Mouse (Mus musculus) myocyte (in vitro differentiated cells): ENCODE measurements at regions not wholly inside any gene's neighbourhood (a gene's known extent, or its start where the extent isn't known, plus 50 kb on each side); places are given as distances from the start of the nearest gene placed in this dataset.

Experiments
- H3K27me3 ChIP-seq: one replicate; pipeline ENCODE4 v1.6.1; 2011; ENCODE audit not compliant: control insufficient read depth, insufficient read depth, insufficient read length
- H3K36me3 ChIP-seq: one replicate; pipeline ENCODE4 v1.6.1; 2011; ENCODE audit not compliant: control insufficient read depth, insufficient read depth
- H3K4me2 ChIP-seq: one replicate; pipeline ENCODE4 v1.6.1; 2011; ENCODE audit warnings: low read depth, control low read depth
- H3K4me3 ChIP-seq: one replicate; pipeline ENCODE4 v1.5.1; 2011; ENCODE audit warnings: mild to moderate bottlenecking, control low read depth, moderate library complexity
- H3K79me2 ChIP-seq: one replicate; pipeline ENCODE4 v1.6.1; 2011; ENCODE audit not compliant: control insufficient read depth, insufficient read depth
- H3ac ChIP-seq: one replicate; pipeline ENCODE4 v1.6.1; 2011; ENCODE audit not compliant: control insufficient read depth, insufficient read length
- CEBPB ChIP-seq: IDR thresholded peaks from 2 replicates; pipeline ENCODE4 v1.6.1; 2011; ENCODE audit warnings: mild to moderate bottlenecking, moderate library complexity; ENCODE audit not compliant: poor library complexity, insufficient read depth, severe bottlenecking
- E2F4 ChIP-seq: IDR thresholded peaks from one replicate; pipeline ENCODE4 v1.6.1; 2011; ENCODE audit warnings: mild to moderate bottlenecking, control low read depth, moderate library complexity; ENCODE audit not compliant: insufficient read depth
- MAX ChIP-seq: IDR thresholded peaks from one replicate; pipeline ENCODE4 v1.6.1; 2011; ENCODE audit warnings: low read depth, mild to moderate bottlenecking, control low read depth
- MYOD1 ChIP-seq, 3 experiments: IDR thresholded peaks; one replicate each; pipeline ENCODE4 v1.6.1; 2011; ENCODE audit warnings: control low read depth in 2 of 3, low read depth in 2 of 3, mild to moderate bottlenecking in 2 of 3, moderate library complexity in 1 of 3; ENCODE audit not compliant: insufficient read length in 2 of 3, control insufficient read depth in 1 of 3
- MYOG ChIP-seq, 3 experiments: IDR thresholded peaks; one replicate each; pipeline ENCODE4 v1.6.1; 2011; ENCODE audit warnings: control low read depth in 2 of 3, low read depth in 2 of 3, mild to moderate bottlenecking in 2 of 3; ENCODE audit not compliant: insufficient read length in 2 of 3, control insufficient read depth in 1 of 3, insufficient read depth in 1 of 3
- POLR2A ChIP-seq: IDR thresholded peaks from one replicate; pipeline ENCODE4 v1.6.1; 2011; ENCODE audit warnings: low read depth, mild to moderate bottlenecking, control low read depth, moderate library complexity; ENCODE audit not compliant: insufficient read length
- POLR2AphosphoS2 ChIP-seq: IDR thresholded peaks from one replicate; pipeline ENCODE4 v1.6.1; 2011; ENCODE audit warnings: low read depth, control low read depth; ENCODE audit not compliant: insufficient read length
- REST ChIP-seq: IDR thresholded peaks from one replicate; pipeline ENCODE4 v1.6.1; 2011; ENCODE audit warnings: mild to moderate bottlenecking, control low read depth, moderate library complexity; ENCODE audit not compliant: insufficient read depth, insufficient read length
- SRF ChIP-seq: IDR thresholded peaks from one replicate; pipeline ENCODE4 v1.6.1; 2011; ENCODE audit warnings: low read depth; ENCODE audit not compliant: control insufficient read depth, insufficient read length
- TCF12 ChIP-seq: IDR thresholded peaks from one replicate; pipeline ENCODE4 v1.6.1; 2011; ENCODE audit warnings: mild to moderate bottlenecking, control low read depth; ENCODE audit not compliant: poor library complexity, insufficient read depth, severe bottlenecking
- TCF3 ChIP-seq: IDR thresholded peaks from one replicate; pipeline ENCODE4 v1.6.1; 2011; ENCODE audit warnings: low read depth, control low read depth; ENCODE audit not compliant: insufficient read length
- USF1 ChIP-seq: IDR thresholded peaks from one replicate; pipeline ENCODE4 v1.6.1; 2011; ENCODE audit warnings: low read depth, mild to moderate bottlenecking, control low read depth, moderate library complexity

DNA sequence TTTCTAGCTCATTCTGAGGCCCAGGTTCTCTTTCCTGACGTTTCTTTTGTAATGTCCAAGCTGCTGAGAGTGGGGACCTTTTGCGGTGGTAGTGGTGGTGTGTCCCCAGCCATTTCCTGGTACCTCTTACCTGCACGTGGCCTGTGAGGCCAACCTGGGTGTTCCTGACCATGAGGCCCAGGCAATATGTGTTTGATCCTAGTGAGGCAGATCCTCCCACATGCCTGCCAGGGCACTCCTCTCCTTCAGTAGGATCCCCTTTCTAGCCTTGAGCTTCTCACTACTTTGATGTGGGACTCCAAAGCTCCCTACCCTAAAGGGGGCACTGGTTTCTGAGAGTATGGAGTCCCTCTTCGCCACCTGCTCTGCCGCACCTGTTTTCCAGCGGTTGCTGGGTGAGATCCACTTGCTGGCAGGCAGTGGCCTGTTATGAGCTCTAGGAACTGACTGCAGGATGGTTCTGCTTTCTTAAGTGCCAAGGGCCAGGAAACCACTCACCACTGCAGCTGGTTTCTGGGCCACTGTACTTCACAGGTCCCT is 90.6 kb downstream of the Asb1 start:
- no peaks in the 10 kb centered on the region for H3K79me2 ChIP-seq
- TF ChIP-seq REST = no peak
- no peak for TF ChIP-seq POLR2A
- no peak for TF ChIP-seq CEBPB
- no peak for TF ChIP-seq MYOD1 (IDR thresholded peaks at IDR 0.05; ENCODE audit: control insufficient read depth in 1 of 3, insufficient read length in 2 of 3, low read depth in 2 of 3)
- no peak for TF ChIP-seq MAX
- no peak for TF ChIP-seq POLR2AphosphoS2
- TF ChIP-seq TCF12 = no peak
- no peak for TF ChIP-seq SRF
- TF ChIP-seq MYOG (IDR thresholded peaks at IDR 0.05; ENCODE audit: control insufficient read depth in 1 of 3, insufficient read depth in 1 of 3, insufficient read length in 2 of 3, low read depth in 2 of 3) = no peak
- TF ChIP-seq TCF3 = no peak
- no peak for TF ChIP-seq E2F4
- TF ChIP-seq USF1 = no peak
- H3K36me3 ChIP-seq = no peaks in the 10 kb centered on the region
- H3K27me3 ChIP-seq = no peaks in the 10 kb centered on the region
- no peak overlapping the region for H3K4me3 ChIP-seq
- H3ac ChIP-seq = no peak overlapping the region
- H3K4me2 ChIP-seq = no peak overlapping the region

DNA sequence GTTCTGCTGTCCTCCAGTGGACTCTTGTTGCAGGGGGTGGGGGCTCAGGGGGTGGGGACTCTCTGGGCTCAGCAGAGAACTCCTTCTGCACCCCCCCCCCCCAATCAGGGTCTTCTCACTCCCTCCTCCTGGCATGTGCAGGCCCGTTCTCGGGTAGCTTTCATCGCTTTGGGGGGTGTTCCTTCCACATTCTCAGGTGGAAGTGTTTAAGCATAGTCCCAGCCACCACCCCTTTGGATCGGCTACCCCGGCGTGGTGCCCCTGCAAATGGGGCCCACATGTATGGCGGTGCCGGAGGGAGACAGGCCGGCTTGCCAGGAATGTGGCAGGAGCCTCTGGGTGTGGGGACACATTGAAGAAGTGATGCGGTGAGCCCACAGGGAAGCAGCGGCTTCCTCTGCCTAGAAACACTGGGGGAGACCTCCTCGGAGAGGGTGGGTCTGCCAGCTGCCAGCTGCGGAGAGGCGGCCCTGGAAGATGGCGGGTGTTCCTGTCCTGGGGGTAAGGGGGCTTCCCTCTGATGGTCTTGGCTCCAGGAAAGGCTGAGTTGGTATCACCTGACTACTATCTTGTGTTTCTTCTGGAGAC is 92.7 kb downstream of the Asb1 start:
- Histone ChIP-seq H3K79me2 (no peaks in the 10 kb centered on the region), H3K36me3 (no peaks in the 10 kb centered on the region), H3K4me3 (no peak overlapping the region), H3ac (no peak overlapping the region), H3K4me2 (no peak overlapping the region), H3K27me3 (no peaks in the 10 kb centered on the region)
- TF ChIP-seq CEBPB = no peak
- TF ChIP-seq E2F4 = no peak
- no peak for TF ChIP-seq MYOD1 (IDR thresholded peaks at IDR 0.05; ENCODE audit: control insufficient read depth in 1 of 3, insufficient read length in 2 of 3, low read depth in 2 of 3)
- TF ChIP-seq TCF3 = no peak
- no peak for TF ChIP-seq TCF12
- no peak for TF ChIP-seq REST
- TF ChIP-seq MYOG (IDR thresholded peaks at IDR 0.05; ENCODE audit: control insufficient read depth in 1 of 3, insufficient read depth in 1 of 3, insufficient read length in 2 of 3, low read depth in 2 of 3) = no peak
- TF ChIP-seq POLR2AphosphoS2 = no peak
- no peak for TF ChIP-seq SRF

DNA sequence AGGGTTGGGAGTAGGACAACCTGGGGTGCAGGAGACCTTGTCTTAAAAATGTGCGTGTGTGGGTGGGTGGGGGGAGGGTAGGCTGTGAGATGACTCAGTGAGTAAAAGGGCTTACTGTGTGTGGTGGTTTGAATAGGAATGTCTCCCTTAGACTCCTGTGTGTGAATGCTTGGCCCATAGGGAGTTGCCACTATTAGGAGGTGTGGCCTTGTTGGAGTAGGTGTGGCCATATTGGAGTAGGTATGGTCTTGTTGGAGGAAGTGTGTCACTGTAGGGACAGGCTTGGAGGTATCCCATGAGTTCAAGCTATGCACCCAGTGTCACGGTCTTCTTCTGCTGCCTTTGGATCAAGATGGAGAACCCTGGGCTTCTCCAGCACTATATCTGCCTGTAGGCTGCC is 96.2 kb downstream of the Asb1 start:
- no peak overlapping the region for H3K4me3 ChIP-seq
- H3K27me3 ChIP-seq = no peaks in the 10 kb centered on the region
- H3K36me3 ChIP-seq = no peaks in the 10 kb centered on the region
- TF ChIP-seq MAX (no peak), POLR2AphosphoS2 (no peak), REST (no peak), E2F4 (no peak), POLR2A (no peak), TCF12 (no peak), TCF3 (no peak), SRF (no peak), MYOD1 (IDR thresholded peaks at IDR 0.05; ENCODE audit: control insufficient read depth in 1 of 3, insufficient read length in 2 of 3, low read depth in 2 of 3) (no peak)
- H3ac ChIP-seq = no peak overlapping the region
- no peak overlapping the region for H3K4me2 ChIP-seq
- no peaks in the 10 kb centered on the region for H3K79me2 ChIP-seq

DNA sequence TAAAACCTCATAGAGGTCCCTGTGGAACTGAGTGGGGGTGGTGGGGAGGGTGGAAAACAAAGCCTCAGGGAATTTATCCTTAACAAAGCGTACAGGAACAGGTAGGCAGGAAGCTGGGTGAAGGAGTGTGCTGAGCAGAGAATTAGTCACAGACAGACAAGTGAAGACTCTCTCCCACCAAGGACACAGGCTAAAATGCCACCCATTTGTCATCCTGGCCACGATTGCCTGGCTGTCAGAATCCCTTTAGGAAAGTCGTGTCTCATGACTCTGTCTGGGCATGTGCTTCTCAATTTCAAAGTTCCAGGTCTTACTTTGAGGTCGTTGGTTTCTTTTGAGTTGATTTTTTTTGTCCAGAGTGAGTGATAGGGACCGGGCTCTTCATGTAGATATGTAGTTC is 100.2 kb downstream of the Asb1 start:
- H3K4me2 ChIP-seq = no peak overlapping the region
- no peak overlapping the region for H3ac ChIP-seq
- TF ChIP-seq POLR2A (no peak), MYOG (IDR thresholded peaks at IDR 0.05; ENCODE audit: control insufficient read depth in 1 of 3, insufficient read depth in 1 of 3, insufficient read length in 2 of 3, low read depth in 2 of 3) (no peak), REST (no peak), POLR2AphosphoS2 (no peak), USF1 (no peak), SRF (no peak), MYOD1 (IDR thresholded peaks at IDR 0.05; ENCODE audit: control insufficient read depth in 1 of 3, insufficient read length in 2 of 3, low read depth in 2 of 3) (no peak), MAX (no peak), TCF3 (no peak), CEBPB (no peak), E2F4 (no peak), TCF12 (no peak)
- H3K79me2 ChIP-seq = no peaks in the 10 kb centered on the region
- H3K4me3 ChIP-seq = no peak overlapping the region
- H3K36me3 ChIP-seq = no peaks in the 10 kb centered on the region
- no peaks in the 10 kb centered on the region for H3K27me3 ChIP-seq
